Mouse (Mus musculus) central nervous system, embryonic 18 days (tissue): ENCODE results near the gene Cma2. TPM values are rescaled to one million over a fixed set of nuclear protein-coding genes. Genes with fewer than 3 reads are reported as not detected.

Experiments used
- polyA plus RNA-seq: library from polyadenylated mRNA; depleted of rRNA; stranded (reverse); fragments of >200 nt; gene quantifications from 2 replicates; pipeline ENCODE4 v1.2.3, GENCODE M21; 2012; rRNA removed

Cma2 gene
- not detected in 2 replicates for polyA plus RNA-seq

GRCm38 (mm10) chr14:55950346-55951030, at the start of gene Cma2:
Gene Cma2 (plus strand): TSS chr14:55950980.

DNA sequence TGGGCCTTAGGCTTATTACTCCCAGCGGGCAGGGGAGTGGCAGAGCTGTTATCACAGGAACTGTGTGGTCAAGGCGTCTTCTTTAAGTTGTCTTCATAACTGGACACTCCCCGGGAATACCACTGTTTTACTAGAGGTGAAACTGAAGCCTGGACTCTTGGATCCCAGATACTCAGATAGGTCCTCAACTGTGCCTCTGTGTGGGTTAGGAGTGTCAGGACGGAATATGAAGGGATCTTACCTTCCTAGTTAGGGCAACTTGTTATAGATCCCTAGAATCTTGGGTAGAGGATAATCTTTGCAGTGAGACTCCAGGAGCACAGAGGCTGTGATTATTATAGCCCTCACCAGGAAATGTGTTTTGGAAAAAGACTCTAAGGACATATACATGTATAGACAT, 6.2 kb upstream of the Cma2 start, which contains the start of gene Cma1:
TSS of gene Cma1 (minus strand) at position 101 of the 400 bp plus-strand sequence.

GRCm38 (mm10) chr14:56017671-56018070, 66.9 kb downstream of the Cma2 start, which contains the start of gene Mcpt1:
Gene Mcpt1 (plus strand): TSS chr14:56017971.

Other genes starting within 250 kb of the Cma2 start
- gene Tgm1, start 237.1 kb upstream of the Cma2 start, polyA plus RNA-seq, result 0.31 and 2.6 TPM in 2 replicates
- 70.1 and 73.0 TPM in 2 replicates for gene Rabggta, start 228.7 kb upstream of the Cma2 start, polyA plus RNA-seq
- gene Dhrs1, start 205.3 kb upstream of the Cma2 start, polyA plus RNA-seq, result 87.8 and 91.7 TPM in 2 replicates
- 18.7 and 19.3 TPM in 2 replicates for gene Nop9, start 205.3 kb upstream of the Cma2 start, polyA plus RNA-seq
- 0.88 and 1.0 TPM in 2 replicates for gene Cideb, start 192.5 kb upstream of the Cma2 start, polyA plus RNA-seq
- gene Ltb4r2, start 189.6 kb upstream of the Cma2 start, polyA plus RNA-seq, result 0.35 and 0.48 TPM in 2 replicates
- gene Ltb4r1, start 185.0 kb upstream of the Cma2 start, polyA plus RNA-seq, result 0.47 and 0.59 TPM in 2 replicates
- gene Adcy4, start 166.9 kb upstream of the Cma2 start, polyA plus RNA-seq, result 2.7 and 3.0 TPM in 2 replicates
- gene Ripk3, start 162.1 kb upstream of the Cma2 start, polyA plus RNA-seq, result 1.1 and 1.3 TPM in 2 replicates
- 9.2 and 11.3 TPM in 2 replicates for gene Nfatc4, start 127.8 kb upstream of the Cma2 start, polyA plus RNA-seq
- 11.6 and 11.8 TPM in 2 replicates for gene Nynrin, start 97.0 kb upstream of the Cma2 start, polyA plus RNA-seq
- gene Cbln3, start 66.6 kb upstream of the Cma2 start, polyA plus RNA-seq, result 0.59 and 0.63 TPM in 2 replicates
- gene Khnyn, start 66.0 kb upstream of the Cma2 start, polyA plus RNA-seq, result 12.2 and 12.4 TPM in 2 replicates
- gene Sdr39u1, start 50.7 kb upstream of the Cma2 start, polyA plus RNA-seq, result 137 and 138 TPM in 2 replicates
- 1.0 and 3.2 TPM in 2 replicates for gene Cma1, start 6.3 kb upstream of the Cma2 start, polyA plus RNA-seq
- gene Mcpt1, start 67.0 kb downstream of the Cma2 start, polyA plus RNA-seq, result not detected in 2 replicates
- not detected in 2 replicates for gene Mcpt9, start 79.5 kb downstream of the Cma2 start, polyA plus RNA-seq
- gene Mcpt2, start 91.1 kb downstream of the Cma2 start, polyA plus RNA-seq, result not detected in 2 replicates
- gene Mcpt4, start 111.3 kb downstream of the Cma2 start, polyA plus RNA-seq, result 0.23 and 0.70 TPM in 2 replicates
- not detected in 2 replicates for gene Mcpt8, start 134.3 kb downstream of the Cma2 start, polyA plus RNA-seq
- gene Ctsg, start 151.6 kb downstream of the Cma2 start, polyA plus RNA-seq, result 0.13 and 0.25 TPM in 2 replicates
- not detected in 2 replicates for gene Gzme, start 169.6 kb downstream of the Cma2 start, polyA plus RNA-seq
- gene Gzmd, start 181.6 kb downstream of the Cma2 start, polyA plus RNA-seq, result not detected in 2 replicates
- gene Gzmg, start 208.6 kb downstream of the Cma2 start, polyA plus RNA-seq, result not detected in 2 replicates
- gene Gzmn, start 223.6 kb downstream of the Cma2 start, polyA plus RNA-seq, result not detected in 2 replicates